Mouse (Mus musculus): ENCODE data around the gene U90926. TPM values are rescaled to one million over a fixed set of nuclear protein-coding genes. Genes with fewer than 3 reads are reported as not detected.

Gene U90926
- not detected in 2 replicates for polyA plus RNA-seq (2016; fragmentation: Nextera tagmentation; extraction: Ambion mirVana)

DNA sequence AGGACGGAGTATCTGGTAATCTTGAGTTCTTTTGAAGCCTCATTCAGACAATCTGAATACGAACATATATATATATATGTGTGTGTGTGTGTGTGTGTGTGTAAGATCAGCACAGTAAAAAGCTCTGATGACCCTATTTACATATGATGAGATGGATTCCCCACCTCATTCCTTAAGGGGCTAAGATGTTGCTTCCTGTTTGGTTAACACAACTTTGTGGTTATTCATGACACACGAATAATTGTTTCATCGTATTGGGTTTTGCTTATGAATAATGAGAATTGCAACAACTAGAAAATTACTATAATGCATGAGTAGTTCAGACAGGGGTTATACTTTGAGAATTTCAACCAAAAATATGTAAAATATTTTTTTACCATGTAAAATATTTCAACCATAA lies at the start of gene U90926:
U90926 (minus strand) TSS at position 101 of the 400 bp plus-strand sequence.
- WGBS = 92% methylated on average over 4 of the region's 4 CpGs
- H3K36me3 ChIP-seq = no peaks in the 10 kb centered on the region
- H3K4me1 ChIP-seq (replicated peaks) = no peaks in the 10 kb centered on the region
- H3K27me3 ChIP-seq = no peaks in the 10 kb centered on the region
- no peaks in the 10 kb centered on the region for H3K9me3 ChIP-seq
- no peak within 1 kb of the TSS for H3K4me2 ChIP-seq
- ATAC-seq (ENCODE audit: insufficient number of reproducible peaks, insufficient read depth, low FRiP score, low TSS enrichment, low read depth) = no peak
- H3K27ac ChIP-seq = no peak within 1 kb of the TSS
- no peak within 1 kb of the TSS for H3K4me3 ChIP-seq (replicated peaks)
- H3K9ac ChIP-seq (replicated peaks) = no peak within 1 kb of the TSS

DNA sequence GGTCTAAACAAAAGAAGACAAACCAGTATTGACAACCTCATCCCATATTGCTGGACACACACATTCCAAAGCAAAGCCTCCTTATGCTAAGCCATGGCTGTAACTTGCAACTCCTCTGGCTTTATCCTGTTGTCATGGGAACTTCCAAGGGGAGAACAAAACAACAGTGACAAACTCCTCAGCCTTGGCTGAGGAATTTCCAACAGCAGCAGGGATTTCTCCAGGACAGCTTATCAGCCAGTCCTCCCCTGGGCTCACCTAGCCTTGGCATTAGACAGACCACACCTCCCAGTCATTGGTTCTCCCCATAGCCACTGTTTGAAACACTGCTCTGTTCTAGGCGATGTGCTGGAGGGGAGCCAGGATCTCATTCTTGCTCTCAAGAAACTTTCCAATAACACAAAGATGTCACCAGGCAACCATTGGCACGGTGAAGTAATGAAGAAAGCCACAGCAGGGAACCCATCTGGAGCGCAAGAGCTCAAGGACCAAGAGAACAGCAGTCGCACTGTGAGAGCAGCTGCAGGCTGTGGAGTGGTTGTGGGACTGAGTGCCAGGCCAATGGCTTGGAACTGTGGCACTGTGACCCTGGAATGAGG lies 48.7 kb upstream of the U90926 start:
- Histone ChIP-seq H3K4me3 (replicated peaks) (no peak overlapping the region), H3K4me1 (replicated peaks) (no peaks in the 10 kb centered on the region), H3K9me3 (no peaks in the 10 kb centered on the region), H3K4me2 (no peak overlapping the region), H3K27me3 (no peaks in the 10 kb centered on the region; the same call in 1 of the 2 replicates), H3K9ac (replicated peaks) (no peak overlapping the region), H3K27ac (no peak overlapping the region), H3K36me3 (no peaks in the 10 kb centered on the region)
- ATAC-seq (ENCODE audit: insufficient number of reproducible peaks, insufficient read depth, low FRiP score, low TSS enrichment, low read depth) = no peak
- 50% methylated on average over 4 of the region's 4 CpGs for WGBS

DNA sequence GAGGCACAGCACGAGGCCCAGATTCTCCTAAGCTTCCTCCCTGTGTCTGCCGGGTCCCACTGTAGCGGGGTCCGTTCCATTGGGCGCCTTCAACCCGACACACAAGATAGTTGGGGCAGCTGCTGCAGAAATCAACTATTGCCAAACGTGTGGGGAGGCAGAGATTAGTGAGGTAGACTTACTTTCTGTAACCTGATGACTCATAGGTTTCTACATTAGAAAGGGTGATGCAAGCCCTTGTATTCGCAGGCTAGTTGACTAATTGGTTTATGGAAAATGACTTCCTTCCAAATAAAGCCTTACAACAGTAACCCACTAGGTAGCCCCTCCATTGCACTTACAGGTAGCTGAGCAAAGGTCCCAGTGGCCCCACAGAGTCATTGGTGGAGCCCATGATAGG lies 47.4 kb upstream of the U90926 start:
- ATAC-seq (ENCODE audit: insufficient number of reproducible peaks, insufficient read depth, low FRiP score, low TSS enrichment, low read depth) = no peak
- H3K36me3 ChIP-seq = no peaks in the 10 kb centered on the region
- no peak overlapping the region for H3K9ac ChIP-seq (replicated peaks)
- H3K4me2 ChIP-seq = no peak overlapping the region
- H3K9me3 ChIP-seq = no peaks in the 10 kb centered on the region
- no peak overlapping the region for H3K27ac ChIP-seq
- no peaks in the 10 kb centered on the region; the same call in 1 of the 2 replicates for H3K27me3 ChIP-seq
- 95% methylated on average over 8 of the region's 8 CpGs for WGBS
- H3K4me3 ChIP-seq (replicated peaks) = no peak overlapping the region
- no peaks in the 10 kb centered on the region for H3K4me1 ChIP-seq (replicated peaks)

DNA sequence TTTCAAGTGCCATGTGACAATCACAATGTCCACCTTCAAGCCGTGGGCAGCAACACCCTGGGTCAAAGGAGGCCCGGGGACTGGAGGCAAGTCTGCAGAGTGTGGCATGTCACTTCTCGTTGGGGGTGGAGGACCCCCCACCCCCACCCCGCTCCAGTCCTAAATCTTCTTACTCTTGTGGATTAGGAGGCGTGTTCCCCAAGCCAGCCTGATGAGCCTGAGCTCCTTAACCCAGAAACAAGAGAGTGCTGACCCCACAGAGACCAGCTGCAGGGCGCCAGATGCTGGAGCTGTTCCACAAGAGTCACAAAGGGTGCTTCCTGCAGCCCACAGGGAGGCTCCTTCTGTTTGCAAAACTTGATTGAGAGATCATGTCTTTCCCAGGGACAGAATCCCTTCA lies 41.0 kb upstream of the U90926 start, which contains the start of gene Ppef2:
Ppef2 (minus strand) TSS at position 61 of the 400 bp plus-strand sequence.
- no peak for ATAC-seq (ENCODE audit: insufficient number of reproducible peaks, insufficient read depth, low FRiP score, low TSS enrichment, low read depth)
- 11% methylated on average over 6 of the region's 6 CpGs for WGBS
- Histone ChIP-seq H3K4me1 (replicated peaks) (peaks cover 16% of the 10 kb centered on the region; the same call in 1 of the 2 replicates), H3K9ac (replicated peaks) (0 out of 2 replicates have a peak within 1 kb of the TSS, but pooled peaks have one; percentile 23), H3K4me3 (replicated peaks) (no peak within 1 kb of the TSS), H3K36me3 (no peaks in the 10 kb centered on the region), H3K9me3 (no peaks in the 10 kb centered on the region), H3K27me3 (no peaks in the 10 kb centered on the region; the same call in 1 of the 2 replicates), H3K4me2 (no peak within 1 kb of the TSS), H3K27ac (no peak within 1 kb of the TSS)

DNA sequence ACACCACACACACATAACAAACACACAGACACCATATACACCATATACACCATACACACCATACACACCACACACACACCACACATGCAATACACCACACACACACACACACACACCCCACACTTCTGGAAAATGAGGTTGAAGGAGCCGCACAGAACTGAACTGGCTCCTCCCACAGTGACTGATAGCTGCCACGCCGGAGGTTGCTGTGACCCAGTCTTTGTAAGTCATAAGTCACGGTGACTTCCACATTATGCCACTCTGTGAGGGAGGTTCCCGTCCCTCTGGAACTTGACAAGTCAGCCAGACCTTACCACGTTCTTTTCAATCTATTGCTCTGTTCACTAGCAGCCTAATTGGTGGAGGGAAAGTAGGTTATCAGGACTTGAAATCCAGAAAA lies 39.3 kb upstream of the U90926 start:
- Histone ChIP-seq H3K4me3 (replicated peaks) (no peak overlapping the region), H3K9ac (replicated peaks) (no peak overlapping the region), H3K27me3 (no peaks in the 10 kb centered on the region; the same call in 1 of the 2 replicates), H3K27ac (no peak overlapping the region), H3K4me1 (replicated peaks) (peaks cover 16% of the 10 kb centered on the region; the same call in 1 of the 2 replicates), H3K4me2 (no peak overlapping the region), H3K9me3 (no peaks in the 10 kb centered on the region), H3K36me3 (no peaks in the 10 kb centered on the region)
- 73% methylated on average over 6 of the region's 6 CpGs for WGBS
- ATAC-seq (ENCODE audit: insufficient number of reproducible peaks, insufficient read depth, low FRiP score, low TSS enrichment, low read depth) = no peak

DNA sequence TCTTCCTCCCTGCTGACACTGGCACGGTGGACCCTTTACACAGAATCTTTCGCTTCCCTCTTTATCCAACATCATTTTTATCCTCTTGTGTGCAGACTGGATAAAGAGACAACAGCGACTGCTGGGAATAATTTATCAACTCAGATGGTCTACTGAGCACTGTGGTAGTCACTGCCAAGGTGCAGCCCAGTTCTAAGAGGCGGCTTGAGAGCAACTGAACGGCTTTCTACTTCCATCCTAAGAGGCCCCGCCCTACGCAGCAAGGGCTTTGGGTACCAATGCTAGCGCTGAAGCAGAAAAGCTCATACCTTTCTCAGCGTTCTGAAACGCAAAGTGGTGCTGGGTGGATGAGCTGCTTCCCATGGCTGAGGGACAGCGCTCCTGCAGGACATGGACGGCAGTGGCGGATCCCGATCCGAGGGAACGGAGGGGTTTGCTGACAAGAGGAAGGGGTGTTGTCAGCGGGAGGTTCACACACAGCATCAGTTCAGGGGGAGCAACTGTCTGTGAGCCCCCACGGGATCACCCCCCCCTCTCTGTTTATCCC lies 37.7 kb upstream of the U90926 start:
- no peak for ATAC-seq (ENCODE audit: insufficient number of reproducible peaks, insufficient read depth, low FRiP score, low TSS enrichment, low read depth)
- Histone ChIP-seq H3K9ac (replicated peaks) (no peak overlapping the region), H3K4me1 (replicated peaks) (peaks cover 16% of the 10 kb centered on the region; the same call in 1 of the 2 replicates), H3K9me3 (no peaks in the 10 kb centered on the region), H3K36me3 (no peaks in the 10 kb centered on the region), H3K27me3 (no peaks in the 10 kb centered on the region), H3K27ac (no peak overlapping the region), H3K4me3 (replicated peaks) (no peak overlapping the region), H3K4me2 (0 out of 2 replicates have a peak overlapping the region, but pooled peaks have one; percentile 11)
- 29% methylated on average over 18 of the region's 18 CpGs for WGBS

DNA sequence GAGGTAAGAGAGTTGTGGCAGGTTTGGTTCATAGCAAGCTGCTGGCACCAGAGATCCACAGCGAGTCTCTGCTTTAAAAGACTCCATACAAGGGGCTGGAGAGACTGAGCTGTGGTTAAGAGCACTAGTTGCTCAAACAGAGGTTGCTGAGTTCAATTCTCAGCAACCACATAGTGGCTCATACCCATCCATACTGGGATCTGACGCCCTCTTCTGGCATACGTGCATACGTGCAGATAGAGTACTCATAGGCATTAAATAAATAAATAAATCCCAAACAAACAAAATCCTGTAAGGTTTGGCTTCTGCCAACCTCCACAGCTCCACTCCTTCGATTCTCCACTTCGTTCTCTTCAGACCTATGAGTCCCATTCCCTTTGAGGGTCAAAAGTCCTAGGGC lies 36.8 kb upstream of the U90926 start:
- Histone ChIP-seq H3K9me3 (no peaks in the 10 kb centered on the region), H3K4me1 (replicated peaks) (peaks cover 10% of the 10 kb centered on the region; the same call in 1 of the 2 replicates), H3K4me2 (no peak overlapping the region), H3K36me3 (no peaks in the 10 kb centered on the region), H3K27me3 (no peaks in the 10 kb centered on the region), H3K4me3 (replicated peaks) (no peak overlapping the region), H3K27ac (no peak overlapping the region), H3K9ac (replicated peaks) (no peak overlapping the region)
- 95% methylated on average over 6 of the region's 6 CpGs for WGBS
- no peak for ATAC-seq (ENCODE audit: insufficient number of reproducible peaks, insufficient read depth, low FRiP score, low TSS enrichment, low read depth)

DNA sequence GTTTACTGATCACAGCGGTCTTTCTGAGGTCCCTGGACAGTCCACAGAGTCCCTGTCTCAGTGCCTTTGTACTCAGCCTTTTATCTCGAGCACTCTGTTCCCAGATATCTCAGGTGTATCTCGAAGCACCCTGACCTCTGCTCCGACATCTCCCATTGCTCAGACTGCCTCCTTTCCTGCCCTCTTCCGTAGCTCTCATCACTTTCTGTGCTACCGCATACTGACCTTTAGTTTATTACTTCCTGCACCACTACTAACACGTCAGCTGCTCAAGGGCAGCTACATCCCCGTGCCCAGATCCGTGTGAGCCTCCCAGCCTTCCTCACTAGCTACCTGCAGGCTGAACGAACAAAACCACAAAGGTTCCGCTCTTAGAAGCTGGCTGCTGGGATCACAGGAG lies 33.4 kb upstream of the U90926 start:
- Histone ChIP-seq H3K4me3 (replicated peaks) (no peak overlapping the region), H3K9ac (replicated peaks) (no peak overlapping the region), H3K36me3 (no peaks in the 10 kb centered on the region), H3K4me1 (replicated peaks) (no peaks in the 10 kb centered on the region), H3K27ac (no peak overlapping the region), H3K4me2 (no peak overlapping the region), H3K27me3 (no peaks in the 10 kb centered on the region), H3K9me3 (no peaks in the 10 kb centered on the region)
- ATAC-seq (ENCODE audit: insufficient number of reproducible peaks, insufficient read depth, low FRiP score, low TSS enrichment, low read depth) = no peak
- WGBS = 80% methylated on average over 11 of the region's 11 CpGs

DNA sequence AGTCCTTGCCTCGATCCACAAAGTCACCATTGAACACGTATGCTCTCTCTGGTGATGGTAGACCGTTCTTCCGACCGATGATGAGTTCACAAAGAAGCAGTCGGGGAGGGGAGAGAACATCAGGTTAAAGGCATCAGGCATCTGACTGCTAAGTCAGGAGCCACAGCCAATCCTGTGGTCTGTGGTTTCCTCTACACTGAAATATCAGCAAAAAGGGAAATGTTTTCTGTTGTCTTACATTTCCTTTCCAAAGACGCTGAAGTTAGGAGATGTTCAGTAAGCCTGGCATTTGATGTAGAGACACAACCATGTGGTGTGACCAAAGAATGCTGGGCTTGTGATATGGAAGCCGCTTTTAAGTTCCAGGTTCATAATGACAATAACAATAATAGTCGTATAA lies 30.3 kb upstream of the U90926 start:
- no peaks in the 10 kb centered on the region for H3K4me1 ChIP-seq (replicated peaks)
- 92% methylated on average over 9 of the region's 9 CpGs for WGBS
- no peak overlapping the region for H3K27ac ChIP-seq
- H3K36me3 ChIP-seq = no peaks in the 10 kb centered on the region
- H3K4me2 ChIP-seq = no peak overlapping the region
- H3K9ac ChIP-seq (replicated peaks) = no peak overlapping the region
- no peaks in the 10 kb centered on the region for H3K9me3 ChIP-seq
- no peak overlapping the region for H3K4me3 ChIP-seq (replicated peaks)
- no peak for ATAC-seq (ENCODE audit: insufficient number of reproducible peaks, insufficient read depth, low FRiP score, low TSS enrichment, low read depth)
- H3K27me3 ChIP-seq = no peaks in the 10 kb centered on the region

DNA sequence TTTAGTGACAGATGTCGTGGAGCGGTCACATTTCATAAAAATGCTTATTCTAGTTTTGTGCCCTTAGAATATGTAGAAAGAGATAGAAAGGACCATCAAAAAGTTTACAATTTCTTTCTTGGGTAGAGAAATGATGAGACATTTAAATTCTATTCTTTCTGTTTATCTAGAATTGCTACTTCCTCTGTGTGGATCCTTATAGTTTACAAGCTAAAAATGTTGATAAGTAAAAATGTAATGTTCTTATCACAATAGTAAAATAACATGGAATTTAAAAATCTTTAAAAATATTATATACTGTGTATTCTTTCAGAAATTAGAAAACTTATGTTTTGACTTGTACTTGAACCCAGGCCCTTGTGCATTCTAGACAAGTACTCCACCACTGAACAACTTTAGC lies 29.7 kb upstream of the U90926 start:
- 100% methylated on average over 2 of the region's 2 CpGs for WGBS
- H3K9me3 ChIP-seq = no peaks in the 10 kb centered on the region

DNA sequence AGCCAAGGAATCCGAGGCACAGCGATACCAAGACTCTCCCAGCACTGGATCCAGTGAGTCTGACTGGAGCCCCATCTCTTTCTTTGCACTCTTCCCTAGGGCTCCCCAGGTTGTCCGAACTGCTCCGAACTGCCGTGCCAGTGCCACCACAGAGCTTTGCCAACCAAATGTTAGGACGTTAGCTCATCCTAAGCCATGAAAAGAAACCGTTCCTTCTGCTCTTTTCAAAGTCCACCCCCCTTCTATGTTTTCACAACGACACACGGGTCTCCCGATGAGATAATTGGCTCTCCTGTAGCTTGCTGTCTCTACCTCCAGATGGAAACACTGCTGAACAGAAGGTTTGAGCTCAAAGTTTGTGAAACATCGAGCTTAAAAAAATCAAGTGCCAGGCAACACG lies 25.6 kb upstream of the U90926 start:
- Histone ChIP-seq H3K27me3 (no peaks in the 10 kb centered on the region), H3K9me3 (no peaks in the 10 kb centered on the region), H3K36me3 (no peaks in the 10 kb centered on the region), H3K4me1 (replicated peaks) (no peaks in the 10 kb centered on the region), H3K4me2 (no peak overlapping the region), H3K27ac (no peak overlapping the region), H3K4me3 (replicated peaks) (no peak overlapping the region), H3K9ac (replicated peaks) (no peak overlapping the region)
- no peak for ATAC-seq (ENCODE audit: insufficient number of reproducible peaks, insufficient read depth, low FRiP score, low TSS enrichment, low read depth)
- 93% methylated on average over 12 of the region's 12 CpGs for WGBS

More for the DNA sequence above, 29.7 kb upstream of the U90926 start:
- H3K4me3 ChIP-seq (replicated peaks) = no peak overlapping the region
- ATAC-seq (ENCODE audit: insufficient number of reproducible peaks, insufficient read depth, low FRiP score, low TSS enrichment, low read depth) = no peak
- no peak overlapping the region for H3K9ac ChIP-seq (replicated peaks)
- no peaks in the 10 kb centered on the region for H3K4me1 ChIP-seq (replicated peaks)
- no peaks in the 10 kb centered on the region for H3K36me3 ChIP-seq
- H3K4me2 ChIP-seq = no peak overlapping the region
- H3K27ac ChIP-seq = no peak overlapping the region
- no peaks in the 10 kb centered on the region for H3K27me3 ChIP-seq
